Mouse (Mus musculus): ENCODE results near the gene Wt1. TPM values are rescaled to one million over a fixed set of nuclear protein-coding genes. Genes with fewer than 3 reads are reported as not detected.

The Wt1 gene
- polyA plus RNA-seq, 1 experiment, result 40.2 TPM

DNA sequence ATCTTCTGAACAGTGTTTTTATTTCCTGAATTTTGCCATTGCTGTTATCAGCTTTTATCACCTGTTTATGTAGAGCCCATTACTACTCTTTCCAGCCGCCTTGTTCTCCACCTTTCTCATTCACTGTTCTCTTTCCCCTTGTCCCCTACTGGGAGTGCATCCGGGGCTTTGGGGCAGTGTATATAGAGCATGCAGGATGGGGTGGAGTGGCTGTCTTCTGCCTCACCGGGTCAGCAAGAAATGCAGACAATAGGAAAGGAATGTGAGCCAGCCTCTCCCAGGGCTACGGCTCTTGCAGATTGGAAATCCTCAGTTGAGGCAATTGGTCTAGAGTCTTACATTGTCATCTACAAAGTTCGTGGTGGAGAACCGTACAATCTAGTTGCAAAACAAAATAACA is 56.2 kb downstream of the Wt1 start:
- H3K27me3 ChIP-seq (ENCODE audit: control insufficient read depth, insufficient read depth, low read length), result no peaks in the 10 kb centered on the region
- no peak overlapping the region for H3K4me3 ChIP-seq (ENCODE audit: control insufficient read depth, low read depth, low read length)
- H3K27ac ChIP-seq (ENCODE audit: control insufficient read depth, insufficient read depth, low read depth, low read length), result no peak overlapping the region
- no peaks in the 10 kb centered on the region for H3K36me3 ChIP-seq (ENCODE audit: control insufficient read depth, insufficient read depth, low read length)
- H3K4me1 ChIP-seq (ENCODE audit: control insufficient read depth, insufficient read depth, low read length), result no peaks in the 10 kb centered on the region
- TF ChIP-seq POLR2A (IDR thresholded peaks at IDR 0.05; ENCODE audit: control insufficient read depth, low read depth, low read length) (no peak), CTCF (IDR thresholded peaks at IDR 0.05; ENCODE audit: control insufficient read depth, insufficient read depth, insufficient replicate concordance, low read depth, low read length) (no peak)

DNA sequence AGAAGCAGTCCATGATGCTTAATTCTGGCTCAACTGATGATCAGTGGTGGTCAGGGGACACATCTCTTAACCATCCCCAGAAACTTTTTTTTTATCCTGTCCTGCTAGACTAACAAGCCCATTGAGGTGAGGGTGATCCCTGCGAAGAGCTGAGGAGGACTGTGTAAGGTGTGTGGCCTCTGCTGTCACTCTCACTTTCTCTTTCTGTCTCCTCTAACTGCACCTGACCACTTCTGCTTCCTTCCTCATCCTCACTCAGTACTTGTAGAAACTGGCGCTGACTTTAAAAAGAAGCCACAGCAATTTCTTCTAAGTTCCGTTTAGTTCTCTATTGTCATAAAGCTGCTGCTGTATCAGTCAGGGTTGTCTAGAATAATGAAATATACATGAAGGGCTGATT is 58.8 kb downstream of the Wt1 start:
- TF ChIP-seq CTCF (IDR thresholded peaks at IDR 0.05; ENCODE audit: control insufficient read depth, insufficient read depth, insufficient replicate concordance, low read depth, low read length), result no peak
- TF ChIP-seq POLR2A (IDR thresholded peaks at IDR 0.05; ENCODE audit: control insufficient read depth, low read depth, low read length), result no peak
- Histone ChIP-seq H3K4me3 (ENCODE audit: control insufficient read depth, low read depth, low read length) (no peak overlapping the region), H3K27ac (ENCODE audit: control insufficient read depth, insufficient read depth, low read depth, low read length) (no peak overlapping the region), H3K27me3 (ENCODE audit: control insufficient read depth, insufficient read depth, low read length) (no peaks in the 10 kb centered on the region), H3K4me1 (ENCODE audit: control insufficient read depth, insufficient read depth, low read length) (no peaks in the 10 kb centered on the region), H3K36me3 (ENCODE audit: control insufficient read depth, insufficient read depth, low read length) (no peaks in the 10 kb centered on the region)

DNA sequence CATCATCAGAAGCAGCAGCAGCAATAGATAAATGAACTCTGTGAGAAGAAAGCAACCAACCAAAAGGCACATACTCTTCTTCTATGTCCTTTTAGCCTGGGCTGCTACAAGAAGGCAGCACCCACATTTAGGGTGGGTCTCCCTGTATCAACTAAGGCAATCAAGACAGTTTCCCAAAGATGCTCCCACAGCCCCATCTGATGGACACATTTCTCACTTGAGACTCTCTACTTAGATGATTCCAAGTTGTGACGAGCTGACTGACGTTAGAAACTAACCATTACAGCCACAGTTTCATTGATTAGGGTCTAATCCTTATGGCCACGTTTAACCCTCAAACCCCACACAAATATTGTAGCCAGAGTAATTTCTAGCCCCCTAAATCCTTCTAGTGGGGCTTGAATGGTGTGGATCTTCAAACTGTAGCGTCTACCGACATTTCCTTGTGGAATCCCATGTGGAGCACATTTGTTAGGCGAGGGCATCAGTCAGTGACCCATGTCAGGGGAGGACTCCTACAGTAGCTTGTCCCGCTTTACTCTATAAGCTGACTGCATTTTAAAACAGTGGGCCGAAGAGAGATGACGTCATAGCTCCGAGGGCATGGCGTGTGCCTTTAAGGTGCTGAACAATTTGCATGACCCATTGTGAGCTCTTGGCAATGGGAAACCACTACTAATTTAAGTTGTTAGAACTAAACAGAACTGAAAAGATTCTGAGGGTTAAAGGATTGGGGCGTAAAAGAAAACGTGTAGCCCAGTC is 59.6 kb downstream of the Wt1 start:
- H3K36me3 ChIP-seq (ENCODE audit: control insufficient read depth, insufficient read depth, low read length), result no peaks in the 10 kb centered on the region
- TF ChIP-seq CTCF (IDR thresholded peaks at IDR 0.05; ENCODE audit: control insufficient read depth, insufficient read depth, insufficient replicate concordance, low read depth, low read length), result no peak
- no peak for TF ChIP-seq POLR2A (IDR thresholded peaks at IDR 0.05; ENCODE audit: control insufficient read depth, low read depth, low read length)
- no peak overlapping the region for H3K4me3 ChIP-seq (ENCODE audit: control insufficient read depth, low read depth, low read length)
- no peaks in the 10 kb centered on the region for H3K27me3 ChIP-seq (ENCODE audit: control insufficient read depth, insufficient read depth, low read length)
- no peak overlapping the region for H3K27ac ChIP-seq (ENCODE audit: control insufficient read depth, insufficient read depth, low read depth, low read length)
- H3K4me1 ChIP-seq (ENCODE audit: control insufficient read depth, insufficient read depth, low read length), result no peaks in the 10 kb centered on the region

DNA sequence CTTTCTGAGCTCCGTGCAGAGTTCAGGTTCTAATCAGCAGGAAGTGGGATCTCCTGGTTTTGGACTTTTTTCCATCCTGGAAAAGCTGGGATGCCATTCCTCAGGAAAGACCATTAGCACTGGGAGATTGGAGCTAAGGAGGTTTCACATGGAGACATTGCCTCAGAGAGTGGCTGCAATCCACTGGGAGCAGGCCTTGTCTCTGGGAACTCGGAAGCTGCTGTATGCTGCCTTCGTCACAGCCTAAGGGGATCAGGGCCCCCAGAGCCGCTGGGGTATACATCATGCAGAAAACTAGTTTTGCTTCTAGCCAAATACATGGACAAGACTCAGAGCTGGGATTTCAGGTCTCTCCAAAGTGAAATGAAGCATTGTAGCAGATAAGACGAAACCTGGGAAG is 60.3 kb downstream of the Wt1 start:
- Histone ChIP-seq H3K27me3 (ENCODE audit: control insufficient read depth, insufficient read depth, low read length) (no peaks in the 10 kb centered on the region), H3K36me3 (ENCODE audit: control insufficient read depth, insufficient read depth, low read length) (no peaks in the 10 kb centered on the region), H3K4me1 (ENCODE audit: control insufficient read depth, insufficient read depth, low read length) (no peaks in the 10 kb centered on the region), H3K4me3 (ENCODE audit: control insufficient read depth, low read depth, low read length) (no peak overlapping the region), H3K27ac (ENCODE audit: control insufficient read depth, insufficient read depth, low read depth, low read length) (no peak overlapping the region)
- TF ChIP-seq POLR2A (IDR thresholded peaks at IDR 0.05; ENCODE audit: control insufficient read depth, low read depth, low read length) (no peak), CTCF (IDR thresholded peaks at IDR 0.05; ENCODE audit: control insufficient read depth, insufficient read depth, insufficient replicate concordance, low read depth, low read length) (no peak)

DNA sequence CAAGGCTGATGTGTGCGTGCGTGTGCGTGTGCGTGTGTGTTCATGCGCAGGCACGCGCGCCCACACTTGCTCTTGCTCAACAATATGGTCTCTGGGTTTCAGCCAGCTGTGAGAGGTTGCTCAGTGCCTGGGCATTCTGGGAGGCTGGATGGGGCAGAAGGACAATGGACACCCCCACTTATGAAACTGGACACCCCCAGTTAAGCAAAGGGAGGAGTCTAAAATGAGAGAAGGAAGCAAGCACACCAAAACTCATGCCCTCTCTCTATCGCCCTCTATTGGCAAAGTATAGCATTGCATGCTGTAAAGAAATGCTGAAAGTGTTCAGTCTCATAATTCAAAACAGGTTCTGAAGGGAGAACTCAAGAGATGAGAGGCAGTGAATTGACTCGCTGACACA is 61.9 kb downstream of the Wt1 start:
- Histone ChIP-seq H3K4me1 (ENCODE audit: control insufficient read depth, insufficient read depth, low read length) (no peaks in the 10 kb centered on the region), H3K27me3 (ENCODE audit: control insufficient read depth, insufficient read depth, low read length) (no peaks in the 10 kb centered on the region), H3K36me3 (ENCODE audit: control insufficient read depth, insufficient read depth, low read length) (no peaks in the 10 kb centered on the region), H3K4me3 (ENCODE audit: control insufficient read depth, low read depth, low read length) (no peak overlapping the region), H3K27ac (ENCODE audit: control insufficient read depth, insufficient read depth, low read depth, low read length) (no peak overlapping the region)
- TF ChIP-seq CTCF (IDR thresholded peaks at IDR 0.05; ENCODE audit: control insufficient read depth, insufficient read depth, insufficient replicate concordance, low read depth, low read length) (peak; percentile 45; the same call in 1 of the 2 replicates), POLR2A (IDR thresholded peaks at IDR 0.05; ENCODE audit: control insufficient read depth, low read depth, low read length) (no peak)

DNA sequence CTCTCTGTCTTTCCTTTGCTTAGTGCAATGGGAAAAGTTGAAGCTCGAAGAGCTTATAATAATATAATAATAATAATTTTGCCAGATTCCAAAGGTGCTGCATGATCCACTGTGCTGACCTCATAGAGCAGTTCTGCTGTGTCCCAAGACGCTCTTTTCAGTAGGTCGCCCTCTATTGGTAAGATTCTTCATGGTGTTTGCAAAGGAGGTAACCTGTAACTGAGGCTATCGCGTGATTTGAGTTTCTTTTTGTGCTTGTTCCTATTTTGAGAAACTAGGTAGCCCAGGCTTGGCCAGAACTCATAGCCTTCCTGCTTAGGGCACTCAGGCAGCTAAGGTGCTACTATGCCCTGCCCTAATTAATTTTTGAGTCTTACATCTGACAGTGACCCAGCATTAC is 63.0 kb downstream of the Wt1 start:
- Histone ChIP-seq H3K4me1 (ENCODE audit: control insufficient read depth, insufficient read depth, low read length) (no peaks in the 10 kb centered on the region), H3K27me3 (ENCODE audit: control insufficient read depth, insufficient read depth, low read length) (no peaks in the 10 kb centered on the region), H3K36me3 (ENCODE audit: control insufficient read depth, insufficient read depth, low read length) (no peaks in the 10 kb centered on the region), H3K4me3 (ENCODE audit: control insufficient read depth, low read depth, low read length) (no peak overlapping the region), H3K27ac (ENCODE audit: control insufficient read depth, insufficient read depth, low read depth, low read length) (no peak overlapping the region)
- TF ChIP-seq POLR2A (IDR thresholded peaks at IDR 0.05; ENCODE audit: control insufficient read depth, low read depth, low read length), result no peak
- TF ChIP-seq CTCF (IDR thresholded peaks at IDR 0.05; ENCODE audit: control insufficient read depth, insufficient read depth, insufficient replicate concordance, low read depth, low read length), result no peak

DNA sequence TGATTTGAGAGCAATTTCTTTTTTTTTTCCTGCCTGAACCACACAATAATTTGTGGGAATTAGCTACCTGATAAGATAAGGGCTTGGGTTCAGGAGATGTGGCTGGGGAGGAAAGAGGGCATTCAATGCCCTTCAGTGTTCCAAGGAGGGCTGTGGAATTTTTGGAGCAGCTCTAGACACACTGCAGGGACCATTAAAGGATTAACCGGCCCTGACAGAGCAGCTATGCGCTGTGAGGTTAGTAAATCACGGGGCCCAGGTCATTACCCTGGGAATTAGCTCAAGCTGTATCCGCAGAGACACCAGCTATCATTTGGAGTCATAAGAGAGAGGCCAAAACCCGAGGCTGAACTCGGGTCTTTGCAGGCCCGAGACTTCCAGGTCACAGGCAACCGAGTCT is 73.8 kb downstream of the Wt1 start:
- TF ChIP-seq CTCF (IDR thresholded peaks at IDR 0.05; ENCODE audit: control insufficient read depth, insufficient read depth, insufficient replicate concordance, low read depth, low read length), result no peak
- TF ChIP-seq POLR2A (IDR thresholded peaks at IDR 0.05; ENCODE audit: control insufficient read depth, low read depth, low read length), result no peak
- no peak overlapping the region for H3K4me3 ChIP-seq (ENCODE audit: control insufficient read depth, low read depth, low read length)
- H3K27me3 ChIP-seq (ENCODE audit: control insufficient read depth, insufficient read depth, low read length), result no peaks in the 10 kb centered on the region
- no peak overlapping the region for H3K27ac ChIP-seq (ENCODE audit: control insufficient read depth, insufficient read depth, low read depth, low read length)
- H3K36me3 ChIP-seq (ENCODE audit: control insufficient read depth, insufficient read depth, low read length), result no peaks in the 10 kb centered on the region
- no peaks in the 10 kb centered on the region for H3K4me1 ChIP-seq (ENCODE audit: control insufficient read depth, insufficient read depth, low read length)
